Mouse (Mus musculus) MEL (cell line): ENCODE data around the gene Vac14. TPM values are rescaled to one million over a fixed set of nuclear protein-coding genes. Genes with fewer than 3 reads are reported as not detected.
A peak's percentile ranks its signal among the peaks of the same experiment; 100 is the strongest.

Source experiments
- DNase-seq: peaks from one replicate; pipeline ENCODE4 v3.0.0; 2011; ENCODE audit warnings: low read depth, low spot score
- H3K27ac ChIP-seq: 2 replicates; pipeline ENCODE4 v1.5.1; 2012; ENCODE audit warnings: low read depth, mild to moderate bottlenecking, control low read depth, low read length, moderate library complexity; ENCODE audit not compliant: control insufficient read depth
- H3K27me3 ChIP-seq, 2 experiments: fragments of 150-350 bp in 1 of 2; sonication (generic) in 1 of 2; 2 replicates each; pipeline ENCODE4 v1.6.1; 2012; ENCODE audit warnings: low read length in 2 of 2, mild to moderate bottlenecking in 2 of 2, improper control_type of control experiment in 1 of 2, moderate library complexity in 1 of 2; ENCODE audit not compliant: insufficient read depth in 2 of 2, control insufficient read depth in 1 of 2
- H3K36me3 ChIP-seq, 2 experiments: 2 replicates each; pipeline ENCODE4 v1.6.1; 2012 to 2014; ENCODE audit warnings: low read length in 2 of 2, improper control_type of control experiment in 1 of 2, inconsistent platforms in 1 of 2, mild to moderate bottlenecking in 1 of 2; ENCODE audit not compliant: insufficient read depth in 2 of 2, control insufficient read depth in 1 of 2
- H3K4me1 ChIP-seq, 2 experiments: fragments of 150-350 bp in 1 of 2; sonication (generic) in 1 of 2; 2 replicates each; pipeline ENCODE4 v1.6.1; 2012; ENCODE audit warnings: low read length in 2 of 2, improper control_type of control experiment in 1 of 2, mild to moderate bottlenecking in 1 of 2; ENCODE audit not compliant: insufficient read depth in 2 of 2, control insufficient read depth in 1 of 2
- H3K4me3 ChIP-seq, 2 experiments: fragments of 150-350 bp in 1 of 2; sonication (generic) in 1 of 2; 2 replicates each; pipeline ENCODE4 v1.5.1; 2012; ENCODE audit warnings: low read depth in 2 of 2, low read length in 2 of 2, mild to moderate bottlenecking in 2 of 2, moderate library complexity in 2 of 2, control low read depth in 1 of 2, improper control_type of control experiment in 1 of 2; ENCODE audit not compliant: control insufficient read depth in 1 of 2, insufficient read depth in 1 of 2
- H3K79me2 ChIP-seq: 2 replicates; pipeline ENCODE4 v1.6.1; 2012; ENCODE audit warnings: mild to moderate bottlenecking, low read length, moderate library complexity; ENCODE audit not compliant: control insufficient read depth, poor library complexity, insufficient read depth
- H3K9ac ChIP-seq: 2 replicates; pipeline ENCODE4 v1.6.1; 2012; ENCODE audit warnings: low read depth, mild to moderate bottlenecking, control low read depth, low read length, moderate library complexity; ENCODE audit not compliant: control insufficient read depth, poor library complexity, severe bottlenecking
- H3K9me3 ChIP-seq: fragments of 150-350 bp; sonication (generic); replicated peaks from 2 replicates; pipeline ENCODE4 v1.6.1; 2012; ENCODE audit warnings: mild to moderate bottlenecking, low read length, improper control_type of control experiment, moderate library complexity; ENCODE audit not compliant: insufficient read depth
- CHD1 ChIP-seq: IDR thresholded peaks from 2 replicates; pipeline ENCODE4 v1.6.1; 2012; ENCODE audit warnings: low read depth, mild to moderate bottlenecking, inconsistent platforms, low read length, improper control_type of control experiment
- CTCF ChIP-seq, 3 experiments: IDR thresholded peaks in 2 of 3; conservative IDR thresholded peaks in 1 of 3; 2 replicates each; pipeline ENCODE4 v1.5.1; 2011 to 2012; ENCODE audit warnings: low read length in 3 of 3, low read depth in 2 of 3, mild to moderate bottlenecking in 2 of 3, improper control_type of control experiment in 1 of 3, inconsistent platforms in 1 of 3, mixed read lengths in 1 of 3, moderate library complexity in 1 of 3; ENCODE audit not compliant: control insufficient read depth in 1 of 3, insufficient read depth in 1 of 3, poor library complexity in 1 of 3, severe bottlenecking in 1 of 3
- ETS1 ChIP-seq: IDR thresholded peaks from 2 replicates; pipeline ENCODE4 v1.6.1; 2012; ENCODE audit warnings: low read depth, mild to moderate bottlenecking, inconsistent platforms, low read length, improper control_type of control experiment, moderate library complexity
- POLR2A ChIP-seq, 2 experiments: IDR thresholded peaks; 2 replicates each; pipeline ENCODE4 v1.6.1; 2011 to 2012; ENCODE audit warnings: low read length in 2 of 2, mild to moderate bottlenecking in 2 of 2, control low read depth in 1 of 2, improper control_type of control experiment in 1 of 2, low read depth in 1 of 2, moderate library complexity in 1 of 2; ENCODE audit not compliant: control insufficient read depth in 1 of 2, insufficient read depth in 1 of 2, poor library complexity in 1 of 2
- RAD21 ChIP-seq: IDR thresholded peaks from 2 replicates; pipeline ENCODE4 v1.6.1; 2011; ENCODE audit warnings: mild to moderate bottlenecking, low read depth, low read length, improper control_type of control experiment
- RCOR1 ChIP-seq: IDR thresholded peaks from 2 replicates; pipeline ENCODE4 v1.6.1; 2012; ENCODE audit warnings: low read depth, mild to moderate bottlenecking, inconsistent platforms, low read length, improper control_type of control experiment
- SIN3A ChIP-seq: IDR thresholded peaks from 2 replicates; pipeline ENCODE4 v1.6.1; 2012; ENCODE audit warnings: low read length, improper control_type of control experiment, inconsistent platforms
- SMC3 ChIP-seq: IDR thresholded peaks from 2 replicates; pipeline ENCODE4 v1.6.1; 2011; ENCODE audit warnings: low read depth, low read length, improper control_type of control experiment
- TBP ChIP-seq: IDR thresholded peaks from 2 replicates; pipeline ENCODE4 v1.8.0; 2011; ENCODE audit warnings: low read depth, low read length, improper control_type of control experiment
- TCF12 ChIP-seq: IDR thresholded peaks from 2 replicates; pipeline ENCODE4 v1.6.1; 2014; ENCODE audit warnings: low read depth, mild to moderate bottlenecking, inconsistent platforms, low read length, improper control_type of control experiment, moderate library complexity
- UBTF ChIP-seq: IDR thresholded peaks from 2 replicates; pipeline ENCODE4 v1.6.1; 2012; ENCODE audit warnings: low read depth, mild to moderate bottlenecking, inconsistent platforms, low read length, improper control_type of control experiment, moderate library complexity, borderline replicate concordance; ENCODE audit not compliant: insufficient read depth
- polyA plus RNA-seq, 2 experiments: library from polyadenylated mRNA; stranded (reverse) in 1 of 2; unstranded in 1 of 2; fragments of >175 nt in 1 of 2; fragments of >200 nt in 1 of 2; gene quantifications; 2 replicates each; pipeline versions ENCODE4 v1.2.1 to v1.2.4; 2012; ENCODE audit warnings: low replicate concordance in 2 of 2, low read depth in 1 of 2; ENCODE audit not compliant: insufficient read length in 2 of 2, insufficient read depth in 1 of 2, missing spikeins in 1 of 2
- total RNA-seq: library from RNA; depleted of rRNA; stranded (reverse); fragments of 300-350 nt; gene quantifications from 2 replicates; pipeline ENCODE4 v1.2.3, GENCODE M21; 2012

Gene Vac14
- total and polyA plus RNA-seq, 3 experiments: 31.7 to 86.0 TPM; not detected in 1

GRCm38 (mm10) chr8:110629245-110630063, 11.1 kb downstream of the Vac14 start:
- Histone ChIP-seq H3K4me3 (no peak overlapping the region), H3K36me3 (peaks cover 0 to 4% of the 10 kb centered on the region in 2 experiments; a peak in 3 of 4 replicates), H3K79me2 (peaks cover 39% of the 10 kb centered on the region), H3K9ac (no peak overlapping the region), H3K27me3 (no peaks in the 10 kb centered on the region), H3K4me1 (no peaks in the 10 kb centered on the region), H3K27ac (no peak overlapping the region), H3K9me3 (no peaks in the 10 kb centered on the region)
- TF ChIP-seq UBTF: no peak
- 0 out of 2 replicates have a peak, but pooled peaks have one; percentile 14 for TF ChIP-seq SMC3
- peak; percentile 27 for TF ChIP-seq RAD21
- TF ChIP-seq CTCF (IDR thresholded peaks at IDR 0.05 in 2 of 3, conservative IDR thresholded peaks at IDR 0.05 in 1 of 3; ENCODE audit: control insufficient read depth in 1 of 3, insufficient read depth in 1 of 3, low read depth in 2 of 3, low read length in 3 of 3, poor library complexity in 1 of 3, severe bottlenecking in 1 of 3): peak; percentile 52 to 76 (median 74)
- no peak for TF ChIP-seq RCOR1
- no peak for TF ChIP-seq TCF12
- DNase-seq: peak; percentile 72

- Histone ChIP-seq H3K9ac (no peak overlapping the region), H3K4me3 (no peak overlapping the region), H3K36me3 (peaks cover 0 to 8% of the 10 kb centered on the region in 2 experiments; a peak in 3 of 4 replicates), H3K27ac (no peak overlapping the region), H3K79me2 (peaks cover 34% of the 10 kb centered on the region), H3K9me3 (no peaks in the 10 kb centered on the region), H3K27me3 (no peaks in the 10 kb centered on the region), H3K4me1 (no peaks in the 10 kb centered on the region)
- peak; percentile 11 for DNase-seq
- TF ChIP-seq CHD1 (no peak), SIN3A (no peak)
- TF ChIP-seq, all 39 proteins: peak for 0
Observed at GRCm38 (mm10) chr8:110630079-110630478, 11.7 kb downstream of the Vac14 start.

DNA sequence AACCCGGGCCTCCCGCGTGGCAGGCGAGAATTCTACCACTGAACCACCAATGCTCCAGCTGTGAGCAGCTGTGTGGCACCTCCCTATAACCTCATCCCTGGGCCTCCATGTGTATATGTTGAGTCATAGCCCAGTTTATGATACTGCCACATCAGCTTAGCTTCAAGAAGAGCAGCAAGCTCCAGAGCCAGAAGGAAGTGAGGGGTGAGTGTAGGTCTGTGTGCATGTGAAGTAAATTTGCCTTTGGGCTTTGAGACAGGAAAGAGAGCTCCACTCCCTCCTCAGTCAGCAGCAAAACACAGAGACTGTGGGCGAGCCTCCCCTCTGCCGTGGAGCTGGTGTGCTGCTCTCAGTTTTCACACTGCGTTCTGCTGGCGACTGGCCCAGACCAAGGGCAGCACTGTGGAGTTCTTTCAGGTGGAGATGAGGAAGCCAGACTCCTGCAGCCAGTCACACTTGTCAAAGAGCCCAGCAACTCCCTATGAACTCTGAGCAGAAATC, 12.2 kb downstream of the Vac14 start:
- Histone ChIP-seq H3K9me3 (no peaks in the 10 kb centered on the region), H3K79me2 (peaks cover 29% of the 10 kb centered on the region), H3K9ac (no peak overlapping the region), H3K4me3 (no peak overlapping the region), H3K36me3 (peaks cover 0 to 11% of the 10 kb centered on the region in 2 experiments; a peak in 3 of 4 replicates), H3K27me3 (no peaks in the 10 kb centered on the region), H3K4me1 (no peaks in the 10 kb centered on the region), H3K27ac (no peak overlapping the region)
- TF ChIP-seq TBP (peak; percentile 98), CHD1 (no peak), ETS1 (0 out of 2 replicates have a peak, but pooled peaks have one; percentile 8), POLR2A (IDR thresholded peaks at IDR 0.05; ENCODE audit: control insufficient read depth in 1 of 2, insufficient read depth in 1 of 2, low read depth in 1 of 2, low read length in 2 of 2, poor library complexity in 1 of 2) (0 out of 4 replicates have a peak, but pooled peaks of 1 of the 2 experiments have one; percentile 27)
- DNase-seq: peak; percentile 56
